Mouse (Mus musculus): ENCODE results near the gene Ctdsp1.

- TF ChIP-seq CTCF (IDR thresholded peaks at IDR 0.05; ENCODE audit: low read depth) (no peak), EP300 (optimal IDR thresholded peaks at IDR 0.05) (no peak)
Observed at GRCm38 (mm10) chr1:74359952-74360517, 31.3 kb upstream of the Ctdsp1 start.

All from stomach, postnatal 0 days (tissue).